Mouse (Mus musculus): ENCODE data around the gene Fam180a. TPM values are rescaled to one million over a fixed set of nuclear protein-coding genes. Genes with fewer than 3 reads are reported as not detected.

Gene Fam180a
- polyA plus RNA-seq, 1 experiment, result 0.74 TPM

DNA sequence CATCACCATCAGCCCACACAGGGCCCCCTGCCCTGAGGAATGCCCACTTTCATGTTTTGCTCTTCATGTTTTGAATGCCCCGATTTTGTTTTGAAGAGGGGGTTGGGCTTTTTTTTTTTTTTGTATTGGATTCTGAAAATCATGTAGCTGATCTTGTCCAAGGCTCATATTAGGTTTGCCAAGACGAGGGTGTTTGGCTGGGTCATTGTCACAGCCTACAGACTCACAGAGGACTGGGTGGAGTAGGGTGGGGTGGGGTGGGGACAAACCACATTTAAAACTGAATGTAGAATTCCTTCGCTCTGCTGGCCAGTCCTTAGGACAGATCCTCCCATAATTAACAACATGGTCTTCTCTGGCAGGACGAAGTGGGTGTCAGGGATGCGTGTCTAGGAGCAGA, 27.5 kb upstream of the Fam180a start:
- TF ChIP-seq CTCF (IDR thresholded peaks at IDR 0.05; ENCODE audit: borderline replicate concordance, insufficient read depth, low read depth, low read length) (no peak), POLR2A (IDR thresholded peaks at IDR 0.05; ENCODE audit: borderline replicate concordance, insufficient read depth, low read length) (no peak)
- H3K4me3 ChIP-seq (replicated peaks; ENCODE audit: insufficient read depth, low read depth, low read length), result no peak overlapping the region

DNA sequence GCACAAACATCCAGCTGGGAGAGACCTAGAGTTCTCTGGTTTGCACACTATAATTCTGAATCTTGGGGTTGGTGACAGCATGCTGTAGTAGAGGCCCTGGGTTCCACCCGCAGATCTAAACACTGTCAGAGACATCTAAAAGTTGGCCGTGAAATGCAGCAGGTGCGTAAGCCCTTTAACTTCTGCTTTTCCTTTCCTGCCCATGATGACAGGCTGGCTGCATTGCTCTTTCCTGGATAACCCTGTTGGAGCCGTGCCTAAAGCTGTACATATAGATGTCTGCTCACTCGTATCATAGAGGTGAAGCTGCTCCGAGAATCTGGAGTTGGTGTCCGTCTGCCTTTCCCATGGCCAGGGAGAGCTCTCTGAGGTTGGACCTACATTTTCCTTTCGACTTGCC, 26.9 kb upstream of the Fam180a start:
- H3K4me1 ChIP-seq (ENCODE audit: control insufficient read depth, insufficient read depth, low read length), result no peaks in the 10 kb centered on the region
- WGBS, result 62% methylated on average over 8 of the region's 8 CpGs
- TF ChIP-seq POLR2A (IDR thresholded peaks at IDR 0.05; ENCODE audit: borderline replicate concordance, insufficient read depth, low read length), result no peak
- TF ChIP-seq CTCF (IDR thresholded peaks at IDR 0.05; ENCODE audit: borderline replicate concordance, insufficient read depth, low read depth, low read length), result no peak
- no peak for DNase-seq
- no peak overlapping the region for H3K4me3 ChIP-seq (replicated peaks; ENCODE audit: insufficient read depth, low read depth, low read length)
- H3K27ac ChIP-seq (ENCODE audit: insufficient read depth, low read length), result no peak overlapping the region
- H3K27me3 ChIP-seq (ENCODE audit: control insufficient read depth, insufficient read depth, low read length), result no peaks in the 10 kb centered on the region

More for the DNA sequence above, 27.5 kb upstream of the Fam180a start:
- no peak for DNase-seq
- Histone ChIP-seq H3K27me3 (ENCODE audit: control insufficient read depth, insufficient read depth, low read length) (no peaks in the 10 kb centered on the region), H3K4me1 (ENCODE audit: control insufficient read depth, insufficient read depth, low read length) (no peaks in the 10 kb centered on the region), H3K27ac (ENCODE audit: insufficient read depth, low read length) (no peak overlapping the region)
- 64% methylated on average over 5 of the region's 5 CpGs for WGBS

DNA sequence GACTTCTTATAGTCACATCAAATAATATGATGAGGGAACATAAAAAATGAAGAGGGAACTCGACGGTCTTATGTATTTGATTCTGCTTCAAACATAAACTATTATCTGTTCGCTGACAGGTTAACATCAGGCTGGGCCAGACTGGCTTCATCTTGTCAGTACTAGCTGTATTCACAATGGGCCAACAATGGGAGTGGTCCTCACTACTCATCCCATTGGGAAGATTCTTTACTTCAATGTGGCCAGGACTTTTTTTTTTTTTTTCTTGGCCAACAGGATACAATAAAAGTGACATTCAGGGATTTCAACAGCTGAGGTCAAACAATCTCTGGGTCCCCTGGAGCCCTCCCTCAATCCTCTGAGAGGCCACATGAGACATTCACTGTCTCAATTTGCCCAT, 25.9 kb upstream of the Fam180a start:
- Histone ChIP-seq H3K27ac (ENCODE audit: insufficient read depth, low read length) (no peak overlapping the region), H3K27me3 (ENCODE audit: control insufficient read depth, insufficient read depth, low read length) (no peaks in the 10 kb centered on the region), H3K4me1 (ENCODE audit: control insufficient read depth, insufficient read depth, low read length) (no peaks in the 10 kb centered on the region), H3K4me3 (replicated peaks; ENCODE audit: insufficient read depth, low read depth, low read length) (no peak overlapping the region)
- TF ChIP-seq POLR2A (IDR thresholded peaks at IDR 0.05; ENCODE audit: borderline replicate concordance, insufficient read depth, low read length), result no peak
- TF ChIP-seq CTCF (IDR thresholded peaks at IDR 0.05; ENCODE audit: borderline replicate concordance, insufficient read depth, low read depth, low read length), result no peak
- no peak for DNase-seq
- WGBS, result 95% methylated on average over 3 of the region's 3 CpGs

DNA sequence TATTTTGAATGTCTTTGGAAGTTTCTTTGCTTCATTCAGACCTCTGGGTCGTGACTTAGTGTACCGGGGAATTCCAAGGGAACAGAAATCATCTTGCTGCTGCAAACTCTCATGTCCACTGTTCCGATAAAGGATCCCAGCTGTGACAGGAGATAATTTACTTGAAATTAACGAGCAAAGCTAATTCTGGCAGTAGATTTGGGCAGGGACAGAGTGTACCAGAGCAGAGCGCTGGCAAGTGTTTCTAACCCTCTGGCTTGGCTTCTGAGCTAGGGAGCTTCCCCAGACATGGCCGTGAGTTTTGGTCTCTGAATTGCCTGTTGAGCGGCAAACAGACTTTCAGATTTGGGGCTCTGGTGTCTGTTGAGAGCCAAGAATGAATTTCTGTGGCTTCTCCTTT, 23.8 kb upstream of the Fam180a start:
- 18% methylated on average over 7 of the region's 7 CpGs for WGBS

DNA sequence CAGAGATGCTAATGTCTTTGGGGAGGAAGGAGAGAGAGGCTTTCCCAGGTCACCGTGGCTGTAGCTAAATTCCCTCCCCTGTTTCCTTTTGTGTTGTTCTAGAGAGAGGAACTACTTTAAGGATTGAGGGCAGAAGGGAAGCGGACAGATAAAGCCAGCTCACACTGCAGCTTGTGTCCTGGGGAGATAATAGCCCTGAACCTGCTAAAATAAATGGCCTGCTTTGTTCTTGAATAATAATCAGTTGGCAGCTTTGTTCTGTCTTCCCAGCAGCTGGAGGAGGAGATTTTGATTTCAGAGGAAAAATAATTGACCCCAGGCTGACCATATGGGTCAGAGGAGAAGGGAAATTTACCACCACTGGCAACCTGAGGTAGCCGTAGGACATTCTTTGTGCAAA, 12.7 kb upstream of the Fam180a start:
- H3K4me3 ChIP-seq (replicated peaks; ENCODE audit: insufficient read depth, low read depth, low read length), result no peak overlapping the region
- H3K27ac ChIP-seq (ENCODE audit: insufficient read depth, low read length), result no peak overlapping the region
- WGBS, result 30% methylated on average over 3 of the region's 3 CpGs
- H3K4me1 ChIP-seq (ENCODE audit: control insufficient read depth, insufficient read depth, low read length), result no peaks in the 10 kb centered on the region
- no peak for TF ChIP-seq POLR2A (IDR thresholded peaks at IDR 0.05; ENCODE audit: borderline replicate concordance, insufficient read depth, low read length)
- no peak for TF ChIP-seq CTCF (IDR thresholded peaks at IDR 0.05; ENCODE audit: borderline replicate concordance, insufficient read depth, low read depth, low read length)
- no peaks in the 10 kb centered on the region for H3K27me3 ChIP-seq (ENCODE audit: control insufficient read depth, insufficient read depth, low read length)
- no peak for DNase-seq

More for the DNA sequence above, 23.8 kb upstream of the Fam180a start:
- no peak overlapping the region for H3K4me3 ChIP-seq (replicated peaks; ENCODE audit: insufficient read depth, low read depth, low read length)
- H3K27ac ChIP-seq (ENCODE audit: insufficient read depth, low read length), result no peak overlapping the region
- TF ChIP-seq CTCF (IDR thresholded peaks at IDR 0.05; ENCODE audit: borderline replicate concordance, insufficient read depth, low read depth, low read length), result no peak
- no peak for TF ChIP-seq POLR2A (IDR thresholded peaks at IDR 0.05; ENCODE audit: borderline replicate concordance, insufficient read depth, low read length)
- H3K4me1 ChIP-seq (ENCODE audit: control insufficient read depth, insufficient read depth, low read length), result no peaks in the 10 kb centered on the region
- peak in 1 of 2 experiments; percentile 5 for DNase-seq
- H3K27me3 ChIP-seq (ENCODE audit: control insufficient read depth, insufficient read depth, low read length), result no peaks in the 10 kb centered on the region

DNA sequence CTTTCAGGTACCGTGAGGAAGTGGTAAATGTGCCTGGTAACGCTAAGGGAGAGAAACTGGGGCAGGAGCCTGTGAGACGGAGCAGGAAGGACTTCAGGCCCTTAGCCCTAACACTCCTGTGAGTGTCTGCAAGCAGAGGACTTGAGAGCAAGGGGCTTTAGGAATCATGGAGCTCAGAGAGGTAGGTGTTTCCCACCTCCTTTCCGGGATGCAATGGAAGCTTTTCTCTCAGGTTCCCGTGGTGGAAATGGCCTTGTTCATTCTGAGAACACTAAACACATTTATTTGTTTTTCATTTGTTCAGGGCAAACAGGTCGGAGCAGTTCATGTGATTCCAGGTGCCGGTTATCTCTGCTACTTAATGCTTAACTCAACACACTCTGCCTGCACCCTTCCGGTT, 11.9 kb upstream of the Fam180a start:
- Histone ChIP-seq H3K4me1 (ENCODE audit: control insufficient read depth, insufficient read depth, low read length) (no peaks in the 10 kb centered on the region), H3K27me3 (ENCODE audit: control insufficient read depth, insufficient read depth, low read length) (no peaks in the 10 kb centered on the region), H3K4me3 (replicated peaks; ENCODE audit: insufficient read depth, low read depth, low read length) (no peak overlapping the region), H3K27ac (ENCODE audit: insufficient read depth, low read length) (no peak overlapping the region)
- TF ChIP-seq POLR2A (IDR thresholded peaks at IDR 0.05; ENCODE audit: borderline replicate concordance, insufficient read depth, low read length), result no peak
- TF ChIP-seq CTCF (IDR thresholded peaks at IDR 0.05; ENCODE audit: borderline replicate concordance, insufficient read depth, low read depth, low read length), result no peak
- no peak for DNase-seq
- 89% methylated on average over 8 of the region's 8 CpGs for WGBS

DNA sequence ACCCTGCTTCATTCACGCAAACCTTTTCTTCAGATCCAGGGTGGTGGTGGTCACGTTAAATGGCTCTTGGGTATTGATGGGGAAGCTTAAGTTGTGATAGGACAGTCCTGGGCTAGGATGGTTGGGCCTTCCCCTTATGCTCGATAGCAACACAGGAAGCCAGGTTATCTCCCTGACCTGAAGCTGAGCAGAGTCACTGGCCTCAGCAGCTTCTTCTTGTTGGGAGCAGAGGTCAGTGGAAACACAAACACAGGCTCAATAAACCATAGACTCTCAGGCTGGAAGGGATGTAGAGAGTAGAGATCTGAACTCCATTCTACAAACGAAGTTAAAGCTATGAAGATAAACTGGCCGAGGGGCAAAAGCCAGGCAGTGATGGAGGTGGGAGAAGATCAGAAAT, 9.5 kb upstream of the Fam180a start:
- WGBS, result 91% methylated on average over 5 of the region's 5 CpGs

DNA sequence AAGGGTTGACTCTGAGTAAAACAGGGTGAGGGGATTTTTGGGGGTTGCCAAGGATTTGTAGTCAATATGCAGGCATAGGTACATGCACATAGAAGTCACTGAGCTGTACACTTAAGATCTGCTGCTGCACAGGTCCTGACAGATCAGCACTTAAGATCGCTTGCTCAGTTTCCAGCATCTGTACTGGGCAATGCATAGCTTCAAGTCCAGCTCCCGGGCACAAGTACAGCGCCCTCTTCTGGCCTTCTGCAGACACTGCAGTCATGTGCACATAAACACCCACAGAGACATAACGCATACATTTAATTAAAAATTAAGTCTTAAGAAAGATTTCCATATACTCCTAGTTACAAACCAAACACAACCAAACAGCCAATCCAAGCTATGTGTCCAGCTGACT, 8.3 kb upstream of the Fam180a start:
- WGBS, result 73% methylated on average over 4 of the region's 4 CpGs
- Histone ChIP-seq H3K27me3 (ENCODE audit: control insufficient read depth, insufficient read depth, low read length) (no peaks in the 10 kb centered on the region), H3K4me1 (ENCODE audit: control insufficient read depth, insufficient read depth, low read length) (no peaks in the 10 kb centered on the region; the same call in 1 of the 2 replicates), H3K4me3 (replicated peaks; ENCODE audit: insufficient read depth, low read depth, low read length) (no peak overlapping the region), H3K27ac (ENCODE audit: insufficient read depth, low read length) (no peak overlapping the region)
- no peak for TF ChIP-seq CTCF (IDR thresholded peaks at IDR 0.05; ENCODE audit: borderline replicate concordance, insufficient read depth, low read depth, low read length)
- no peak for DNase-seq

More for the DNA sequence above, 9.5 kb upstream of the Fam180a start:
- Histone ChIP-seq H3K4me1 (ENCODE audit: control insufficient read depth, insufficient read depth, low read length) (no peaks in the 10 kb centered on the region), H3K27me3 (ENCODE audit: control insufficient read depth, insufficient read depth, low read length) (no peaks in the 10 kb centered on the region), H3K4me3 (replicated peaks; ENCODE audit: insufficient read depth, low read depth, low read length) (no peak overlapping the region), H3K27ac (ENCODE audit: insufficient read depth, low read length) (no peak overlapping the region)
- TF ChIP-seq CTCF (IDR thresholded peaks at IDR 0.05; ENCODE audit: borderline replicate concordance, insufficient read depth, low read depth, low read length) (no peak), POLR2A (IDR thresholded peaks at IDR 0.05; ENCODE audit: borderline replicate concordance, insufficient read depth, low read length) (no peak)
- DNase-seq, result no peak

Measured in cerebellum, adult 2 months (tissue).